Mouse (Mus musculus): ENCODE data around the gene Pgm5.
"Not testable (repeated sequence)": the region's sequence is repeated elsewhere in the genome, so short reads cannot be mapped to it uniquely, and the experiment has no call there.

GRCm38 (mm10) chr19:24875129-24875870 is 13.6 kb upstream of the Pgm5 start, which contains the start of gene Gm10053:
- TF ChIP-seq HCFC1 (IDR thresholded peaks at IDR 0.05; ENCODE audit: borderline replicate concordance, insufficient read depth, low read length); CHD2 (IDR thresholded peaks at IDR 0.05; ENCODE audit: low read depth, low read length); ZC3H11A (IDR thresholded peaks at IDR 0.05; ENCODE audit: borderline replicate concordance, low read depth, low read length); ZNF384 (IDR thresholded peaks at IDR 0.05; ENCODE audit: low read depth, low read length); MAFK (IDR thresholded peaks at IDR 0.05; ENCODE audit: insufficient read depth, low read depth, low read length): not testable (repeated sequence)

Measured in ES-E14 (cell line).